ENCODE assay signal across 1 mouse cellular context in genomic region chr19:12466204-12466603, GRCm38 (mm10).
TF ChIP-seq lines count a peak whose summit lies in the region.

No protein-coding gene starts in this region.

TF ChIP-seq in MEL, 35 proteins besides CTCF, POLR2A, EP300 and RAD21 (continued from another document):
- TF ChIP-seq RCOR1 (IDR thresholded peaks at IDR 0.05; ENCODE audit: low read depth, low read length) (no peak), MYC (IDR thresholded peaks at IDR 0.05; ENCODE audit: low read depth, low read length) (no peak), TCF12 (IDR thresholded peaks at IDR 0.05; ENCODE audit: low read depth, low read length) (no peak)
